Mouse (Mus musculus) frontal cortex, postnatal 14 days (tissue): ENCODE measurements around the gene Trim71.

Experiments
- DNase-seq, 2 experiments: peaks; one replicate each; pipeline ENCODE4 v3.0.0; 2022; ENCODE audit warnings: low spot score in 2 of 2

Trim71 gene

DNA sequence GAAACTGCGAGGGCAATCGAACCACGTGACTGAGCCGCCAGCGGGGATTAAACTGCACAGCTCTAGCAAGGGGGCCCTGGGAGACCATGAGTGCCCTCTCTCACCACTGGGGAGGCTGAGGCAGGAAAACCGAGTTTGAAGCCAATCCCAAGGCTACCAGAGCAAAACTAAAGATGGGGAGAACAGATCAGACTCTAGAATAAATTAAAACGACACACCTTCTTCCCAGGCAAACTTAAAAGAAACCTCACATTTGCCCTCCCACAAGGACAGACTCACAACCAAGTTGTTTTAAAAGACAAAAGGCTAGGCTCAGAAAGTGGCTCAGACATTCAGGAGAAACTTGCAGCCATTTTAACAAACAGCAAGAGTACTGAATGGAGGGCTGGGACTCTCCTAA lies 7.1 kb downstream of the Trim71 start:
- DNase-seq = no peak

DNA sequence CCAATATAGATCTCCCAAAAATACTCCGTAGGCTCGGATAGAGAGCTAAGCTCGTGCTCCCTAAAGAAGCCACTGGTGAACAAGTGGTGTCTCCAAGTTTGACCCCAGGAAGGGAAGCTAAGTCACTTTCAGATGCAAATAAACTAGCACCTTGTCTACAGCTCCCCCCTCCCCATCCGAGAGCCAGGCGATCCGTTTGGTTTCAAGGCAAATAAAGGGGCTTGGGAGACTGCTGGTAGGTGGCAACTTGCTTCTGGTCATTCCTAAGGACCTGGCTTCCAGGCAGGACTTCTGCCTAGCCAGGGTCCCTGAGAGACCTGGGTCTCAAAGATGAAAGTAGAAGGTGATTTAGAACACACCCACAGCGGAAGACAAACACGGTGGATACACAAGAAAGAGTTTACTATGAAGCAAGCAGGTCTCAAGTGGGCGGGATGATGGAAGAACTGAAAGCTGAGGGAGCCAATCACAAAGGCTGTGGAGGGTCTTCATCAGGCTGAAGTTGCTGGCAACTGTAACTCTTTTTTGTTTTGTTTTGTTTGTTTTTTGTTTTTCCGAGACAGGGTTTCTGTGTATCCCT lies 7.8 kb downstream of the Trim71 start:
- no peak for DNase-seq

DNA sequence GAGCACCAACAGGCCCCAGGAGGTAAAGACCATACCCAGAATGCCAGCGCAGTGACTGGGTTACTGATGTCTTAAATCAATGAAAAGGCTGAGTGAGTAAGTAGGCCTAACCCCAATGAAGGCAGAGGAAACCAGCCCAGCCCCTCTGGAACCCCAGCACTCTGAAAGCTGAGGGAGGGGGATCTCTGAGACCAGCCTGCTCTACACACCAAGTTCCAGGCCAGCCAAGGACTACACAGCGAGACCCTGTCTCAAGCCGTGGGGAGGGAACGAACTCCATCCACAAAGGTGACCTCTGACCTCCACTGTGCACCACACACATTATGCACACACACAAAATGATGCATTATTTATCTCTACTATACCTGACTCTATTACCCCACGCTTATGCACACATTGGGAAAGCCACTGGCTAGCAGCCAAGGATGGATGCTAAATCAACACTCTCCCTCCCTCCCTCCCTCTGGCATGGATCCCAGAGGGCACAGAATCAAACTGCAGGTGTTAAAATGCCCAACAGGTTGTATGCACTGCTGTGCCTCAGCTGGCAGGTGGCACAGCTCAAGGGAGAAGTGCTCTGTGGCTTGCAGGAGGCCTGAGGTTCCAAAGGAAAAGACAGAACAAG lies 9.7 kb downstream of the Trim71 start:
- DNase-seq = no peak

DNA sequence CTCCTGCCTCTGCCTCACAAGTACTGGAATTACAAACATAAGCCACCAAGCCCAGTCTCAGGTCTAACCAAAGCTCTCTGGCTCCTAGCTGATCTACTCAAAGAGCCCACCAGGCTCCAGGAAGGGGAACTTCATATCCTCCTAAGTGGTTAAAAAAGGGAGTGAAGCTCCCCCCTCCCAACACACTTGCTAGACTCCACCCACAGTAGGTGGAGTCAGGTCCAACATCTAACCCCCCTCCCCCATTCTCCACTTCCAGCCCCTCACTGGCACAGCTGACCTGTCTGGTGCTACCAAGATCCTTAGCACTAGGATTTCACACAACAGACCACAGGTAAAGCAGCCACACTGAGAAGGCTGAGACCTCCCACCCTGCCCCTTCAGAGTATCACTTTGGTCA lies 10.3 kb downstream of the Trim71 start:
- DNase-seq = no peak

DNA sequence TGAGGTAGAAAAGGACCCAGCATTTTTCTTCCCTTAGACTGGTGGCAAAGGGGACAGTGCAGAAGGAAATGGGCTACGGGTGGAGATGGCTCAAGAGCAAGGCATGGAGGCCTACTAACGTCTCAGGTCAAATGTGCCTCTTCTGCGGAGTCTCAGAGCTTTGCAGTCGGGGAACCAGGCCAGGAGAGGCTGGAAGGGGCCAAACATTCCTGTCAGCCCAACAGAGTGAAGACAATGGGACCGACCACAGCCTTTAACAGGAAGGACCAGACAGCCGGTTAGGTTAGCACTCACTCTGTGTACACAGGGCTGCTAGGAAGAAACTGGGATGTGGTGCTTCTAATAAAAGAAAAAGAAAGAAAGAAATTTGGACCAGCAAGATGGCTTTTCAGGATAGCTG lies 14.1 kb downstream of the Trim71 start:
- no peak for DNase-seq

DNA sequence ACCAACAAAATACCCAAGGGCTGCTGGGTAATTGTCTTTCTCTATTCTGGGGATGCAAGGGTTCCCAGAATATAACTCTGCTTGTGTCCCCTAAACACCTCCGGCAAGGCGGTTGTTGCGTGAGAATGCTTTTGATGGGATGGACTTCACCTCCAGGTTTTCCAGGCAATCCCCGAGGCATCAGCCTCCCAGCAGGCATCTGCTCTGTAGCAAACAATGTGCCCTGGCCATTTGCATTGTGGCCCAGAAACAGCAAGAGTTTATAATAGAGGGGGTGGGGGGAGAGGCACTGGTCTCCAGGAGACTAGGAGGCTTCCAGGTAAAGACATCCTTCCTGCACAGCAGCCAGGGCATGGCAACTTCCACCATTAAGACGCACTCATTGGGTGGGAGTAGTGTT lies 15.1 kb downstream of the Trim71 start:
- DNase-seq = no peak

DNA sequence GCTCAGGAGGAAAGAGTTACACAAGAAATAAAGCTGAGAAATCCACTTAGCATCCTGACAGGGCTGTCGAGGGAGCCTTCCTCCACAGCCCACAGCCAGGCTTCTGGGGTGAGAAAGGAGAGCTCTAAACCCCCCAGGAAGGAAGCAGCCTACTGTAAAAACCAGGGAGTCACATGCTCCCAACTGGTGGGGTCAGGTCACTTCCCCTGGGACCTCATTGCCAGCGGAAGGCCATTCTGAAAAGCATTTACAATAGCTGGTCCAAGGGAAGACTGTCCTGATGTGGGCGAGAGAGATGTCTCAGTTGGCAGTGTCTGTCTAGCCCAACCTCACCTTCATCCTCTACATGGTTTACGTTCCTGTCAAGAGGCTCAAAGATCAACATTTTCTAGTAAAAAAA lies 15.7 kb downstream of the Trim71 start:
- DNase-seq = no peak

DNA sequence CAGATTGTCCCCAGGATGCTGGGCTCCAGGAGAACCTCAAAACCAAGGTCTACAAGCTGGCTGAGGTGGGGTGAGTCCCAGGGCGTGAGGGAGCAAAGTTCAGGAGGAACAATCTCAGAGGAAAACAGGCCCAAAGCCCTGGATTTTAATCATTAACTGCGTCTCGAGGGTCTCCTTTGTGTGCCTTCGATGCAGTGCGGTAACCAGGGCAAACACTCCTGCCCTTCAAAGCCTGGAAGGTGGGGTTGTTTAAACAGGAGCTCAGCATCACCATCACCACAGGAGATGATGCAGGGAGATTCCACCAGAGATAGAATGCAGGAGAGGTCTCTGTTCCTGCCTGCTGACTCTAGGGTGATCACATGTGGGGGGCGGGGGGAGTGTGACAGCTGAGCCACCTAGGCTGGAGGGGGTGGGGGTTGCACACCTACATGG lies 16.5 kb downstream of the Trim71 start:
- DNase-seq = no peak

DNA sequence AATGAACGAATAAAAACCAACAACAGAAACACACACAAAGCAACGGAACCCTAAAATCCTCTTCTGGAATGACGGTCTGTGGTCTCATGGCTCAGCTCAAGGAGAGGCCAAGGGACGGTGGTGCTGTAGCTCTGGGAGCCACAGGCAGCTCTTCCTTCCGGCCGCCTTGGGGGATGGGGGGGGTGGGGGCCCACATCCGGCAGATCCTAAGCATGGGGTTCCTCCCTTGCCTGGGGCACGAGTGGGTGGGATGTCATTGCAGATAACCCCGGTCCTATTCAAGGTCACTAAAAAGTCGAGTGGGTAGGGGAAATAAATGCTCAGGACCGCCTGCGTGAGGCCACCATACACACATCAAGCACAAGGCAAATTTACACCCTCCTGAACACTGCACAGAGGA lies 17.4 kb downstream of the Trim71 start:
- no peak for DNase-seq

DNA sequence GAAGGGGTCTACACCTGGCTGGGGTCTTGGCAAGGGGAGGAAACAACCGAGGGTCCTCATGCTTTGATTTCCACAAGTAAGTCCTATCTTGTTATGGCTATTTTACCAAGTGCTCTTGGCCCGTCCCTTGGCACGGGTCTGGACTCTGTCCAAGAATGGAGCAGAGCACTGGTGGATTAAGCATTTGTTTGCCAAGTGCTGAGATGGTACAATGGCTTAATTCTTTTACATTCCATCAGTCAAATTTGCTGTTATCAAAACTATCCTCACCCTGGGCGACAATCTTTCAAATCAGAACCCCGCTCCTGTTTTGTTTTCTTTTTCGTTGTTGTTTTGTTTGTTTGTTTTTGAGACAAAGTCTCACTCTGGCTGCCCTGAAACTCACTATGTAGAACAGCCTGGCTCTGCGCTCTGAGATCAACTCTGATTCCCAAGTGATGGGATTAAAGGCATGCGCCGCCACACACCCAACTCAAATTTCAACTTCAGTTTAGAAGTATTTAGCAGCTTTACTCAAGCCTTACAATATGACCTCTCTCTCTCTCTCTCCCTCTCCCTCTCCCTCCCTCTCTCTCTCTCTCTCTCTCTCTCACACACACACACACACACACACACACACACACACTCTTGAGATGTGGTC lies 19.3 kb downstream of the Trim71 start:
- DNase-seq = no peak

DNA sequence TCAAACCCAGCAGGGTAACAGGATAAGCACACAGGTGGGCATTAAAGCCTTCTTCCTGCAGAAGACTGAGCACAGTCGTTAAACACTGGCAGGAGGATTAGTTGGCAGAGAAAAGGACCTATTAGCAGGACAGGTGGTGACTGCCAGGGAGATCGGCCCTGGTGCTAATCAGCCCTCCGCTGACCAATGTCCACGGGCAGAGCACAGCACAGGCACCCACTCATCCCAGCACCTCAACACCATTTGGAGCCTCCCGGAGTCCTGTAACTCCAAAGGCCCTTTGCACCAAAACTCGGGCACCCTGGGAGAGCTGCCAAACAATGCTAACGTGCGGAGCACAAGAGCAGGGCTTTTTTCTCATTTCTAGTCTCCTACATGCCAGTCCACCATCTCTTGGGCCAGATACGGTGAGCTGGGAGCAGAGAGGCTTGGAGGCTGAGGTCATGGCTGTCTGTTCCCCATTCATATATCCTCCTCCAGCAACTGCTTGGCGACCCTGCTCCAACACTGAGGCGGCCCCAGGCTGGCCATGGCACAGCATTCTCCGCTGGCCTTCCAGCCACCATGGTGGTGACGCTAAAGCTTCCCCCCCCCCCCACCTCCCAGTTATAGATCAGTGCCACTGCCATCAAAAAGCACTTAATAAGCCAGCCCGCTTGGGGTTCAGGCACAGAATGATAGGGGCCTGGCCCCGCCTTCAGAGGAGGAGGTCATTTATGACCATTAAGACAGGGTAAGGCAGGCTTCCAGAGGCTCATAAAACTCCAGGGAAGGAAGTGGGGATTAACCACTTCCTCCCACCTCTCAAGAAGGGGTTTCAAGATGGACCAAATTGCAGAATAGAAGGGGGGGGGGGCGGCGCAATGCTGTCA lies 20.1 kb downstream of the Trim71 start:
- DNase-seq = no peak

DNA sequence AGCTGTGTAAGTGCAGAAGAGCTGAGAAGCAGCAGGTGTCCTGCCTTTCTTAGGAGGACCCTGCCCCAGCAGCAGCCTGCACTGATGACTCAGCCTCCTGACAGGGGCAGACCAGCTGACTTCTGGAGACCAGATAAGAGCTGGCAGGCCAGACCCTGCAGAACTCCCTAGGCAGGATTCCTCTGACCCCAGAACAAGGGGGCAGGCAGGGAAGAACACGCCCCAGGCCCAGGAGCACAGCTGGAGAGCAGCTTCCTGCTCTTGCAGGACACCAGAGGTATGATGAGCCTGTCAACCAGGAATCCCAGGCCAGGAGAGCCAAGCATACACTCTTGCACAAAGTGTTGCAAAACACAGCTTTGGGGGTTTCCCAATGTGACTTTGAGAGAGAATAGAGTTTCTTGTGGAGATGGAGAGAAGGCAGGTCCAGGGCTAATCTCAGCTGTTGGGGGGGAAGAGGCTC lies 22.9 kb downstream of the Trim71 start:
- no peak for DNase-seq

DNA sequence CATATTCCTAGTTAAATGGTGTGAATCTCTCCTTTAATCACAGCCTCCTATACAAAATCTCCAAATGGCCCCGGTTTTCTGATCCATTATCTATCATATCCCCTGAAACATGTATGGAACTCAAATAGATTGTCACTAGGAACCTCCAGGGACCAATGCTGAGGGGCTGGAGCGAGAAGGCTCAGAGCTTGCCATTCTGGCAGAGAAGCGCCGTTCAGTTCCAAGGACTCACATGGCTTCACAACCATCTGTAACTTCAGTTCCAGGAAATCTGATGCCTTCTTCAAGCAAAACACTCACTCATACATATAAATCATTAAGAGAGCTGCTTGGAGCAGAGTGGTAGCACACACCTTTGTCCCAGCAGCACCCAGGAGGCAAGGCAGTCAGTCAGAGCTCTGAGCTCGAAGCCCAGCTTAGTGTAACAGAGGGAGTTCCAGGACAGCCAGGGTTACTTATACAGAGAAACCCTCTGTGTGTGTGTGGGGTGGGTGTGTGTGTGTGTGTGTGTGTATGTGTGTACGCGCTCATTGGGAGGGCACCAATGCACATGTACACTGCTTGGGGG lies 25.1 kb downstream of the Trim71 start:
- DNase-seq = no peak

DNA sequence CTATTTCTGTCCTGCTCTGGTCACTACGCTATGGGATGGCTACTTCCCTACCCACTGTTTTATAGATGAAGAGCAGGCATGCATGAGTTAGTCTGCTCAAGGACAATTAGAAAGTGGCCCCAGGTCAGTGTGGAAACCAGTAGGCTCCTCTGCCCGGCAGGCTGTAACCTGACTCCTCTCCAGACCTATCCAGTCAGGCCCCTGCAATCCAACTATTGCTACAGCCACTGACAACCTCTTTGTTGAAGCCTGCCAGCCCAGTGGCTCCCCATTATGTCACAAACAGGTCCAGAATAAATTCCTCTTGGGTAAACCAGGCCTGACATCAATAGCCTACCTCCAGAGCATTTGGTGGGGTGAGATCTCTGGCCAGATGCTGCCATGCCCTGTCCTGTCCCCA lies 27.5 kb downstream of the Trim71 start:
- no peak for DNase-seq

DNA sequence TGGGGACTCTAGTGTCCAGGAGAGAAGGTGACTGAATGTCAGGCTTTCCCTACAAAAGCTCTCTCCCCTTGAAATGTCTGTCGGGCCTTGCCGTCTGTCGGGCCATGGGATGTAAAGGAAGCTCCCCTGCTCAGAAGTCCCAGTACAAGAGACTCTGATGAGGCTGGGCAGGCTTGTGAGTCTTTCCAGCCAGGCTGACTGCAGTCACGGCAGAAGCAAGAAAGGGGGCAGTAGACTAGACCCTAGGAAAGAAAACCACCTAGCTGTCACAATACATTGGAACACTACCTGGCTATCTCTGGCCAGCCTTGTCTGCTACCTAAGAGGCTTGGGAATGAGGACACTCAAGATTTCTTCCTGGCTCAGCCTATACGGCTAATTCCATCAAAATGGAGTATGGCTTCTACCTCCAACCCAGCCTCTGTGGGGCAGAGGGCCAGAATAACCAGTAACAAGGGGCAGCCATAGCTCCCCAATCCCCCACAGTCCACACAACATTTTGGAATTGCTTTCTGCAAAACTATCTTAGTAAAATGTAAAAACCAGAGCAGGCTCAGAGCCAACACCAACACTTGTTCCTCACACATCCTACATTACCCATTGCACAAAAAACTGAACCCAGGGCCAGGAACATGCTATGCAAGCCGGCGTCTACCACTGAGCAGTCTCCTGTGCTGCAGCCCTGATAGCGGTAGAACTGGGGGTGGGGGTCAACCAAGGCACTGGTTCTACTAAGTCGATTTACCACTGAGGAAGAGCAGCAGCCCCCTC lies 29.2 kb downstream of the Trim71 start:
- DNase-seq = no peak

DNA sequence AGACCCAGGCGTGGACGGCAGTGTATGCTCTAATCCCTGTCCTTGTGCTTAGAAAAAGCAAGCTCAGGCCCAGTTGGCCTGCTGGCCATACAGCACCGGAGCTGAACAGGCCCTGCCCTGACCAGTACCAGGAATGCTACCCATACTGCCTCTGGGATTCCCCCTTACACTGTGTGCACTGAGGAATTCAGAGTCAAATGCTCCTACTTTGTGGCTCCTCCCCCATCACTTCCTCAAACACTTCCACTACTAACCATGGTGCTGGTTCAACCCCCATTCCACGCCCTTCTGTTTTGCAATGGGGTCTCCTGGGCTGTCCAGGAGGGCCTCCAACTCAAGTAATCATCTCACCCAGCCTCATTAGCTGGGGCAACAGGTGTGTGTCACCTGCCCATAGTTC lies 30.3 kb downstream of the Trim71 start:
- DNase-seq = no peak

DNA sequence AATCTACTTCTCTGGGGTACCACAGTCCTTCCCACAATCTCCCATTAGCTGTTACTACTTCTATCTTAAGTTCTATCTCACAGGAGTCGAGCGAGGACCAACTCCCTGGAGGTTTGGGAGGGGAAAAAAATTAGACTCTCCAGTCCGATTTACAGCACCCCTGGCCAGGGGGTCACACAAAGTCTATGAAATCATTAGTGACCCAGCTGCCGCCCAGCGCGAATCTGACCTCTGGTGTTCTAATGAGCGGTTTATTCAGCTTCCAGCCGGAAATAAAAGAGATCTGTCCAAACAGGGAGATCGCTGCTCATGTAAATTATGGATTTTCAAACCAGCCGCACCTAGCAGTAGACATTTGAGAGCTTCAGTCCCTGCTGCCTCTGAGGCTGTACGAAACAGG lies 32.9 kb downstream of the Trim71 start:
- no peak for DNase-seq

DNA sequence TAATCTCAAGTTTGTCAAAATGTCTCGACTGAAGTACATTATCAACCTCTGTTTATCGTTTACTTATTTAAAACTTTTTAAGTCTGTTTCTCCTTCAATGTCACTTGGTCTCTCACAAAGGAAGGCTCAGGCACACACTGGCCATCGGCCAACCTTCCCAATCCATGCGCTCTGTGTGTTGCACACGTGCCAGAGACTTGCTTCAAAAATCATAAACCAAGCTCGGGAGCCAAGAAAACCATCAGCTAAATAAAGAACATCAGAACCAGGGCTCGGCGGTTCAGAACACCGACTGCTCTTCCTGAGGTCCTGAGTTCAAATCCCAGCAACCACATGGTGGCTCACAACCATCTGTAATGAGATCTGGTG lies 35.5 kb downstream of the Trim71 start:
- no peak for DNase-seq

DNA sequence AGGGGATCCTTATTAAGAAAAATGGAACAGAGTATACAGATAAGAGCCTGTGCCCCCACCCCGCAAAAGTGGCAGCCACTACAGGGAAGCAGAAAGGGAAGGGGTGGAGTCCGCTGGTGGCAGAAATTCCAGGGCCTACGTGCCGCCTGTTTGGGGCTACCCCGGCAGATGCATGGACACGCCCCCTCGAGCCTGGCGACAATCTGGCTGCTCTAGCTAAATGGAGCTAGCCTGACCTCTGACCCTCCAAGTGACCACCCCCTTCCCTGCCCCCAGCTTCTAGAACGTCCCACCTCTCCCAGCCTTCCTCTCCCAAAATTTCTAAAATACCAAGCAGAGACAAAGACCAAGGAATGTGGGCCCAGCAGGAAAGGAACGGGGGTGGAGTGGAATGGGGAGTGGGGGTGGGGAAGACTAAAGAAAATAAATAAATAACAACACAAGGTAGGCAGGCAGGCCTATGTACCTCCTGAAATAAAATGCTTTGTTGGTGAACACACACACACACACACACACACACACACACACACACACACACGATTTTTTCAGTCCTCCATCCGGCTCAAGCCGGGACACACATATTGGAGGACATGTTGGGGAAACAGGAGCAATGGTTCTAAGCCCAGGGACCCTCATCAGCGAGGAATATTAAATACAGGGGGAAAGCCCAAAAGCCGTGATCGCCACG lies 36.0 kb downstream of the Trim71 start:
- DNase-seq = no peak

DNA sequence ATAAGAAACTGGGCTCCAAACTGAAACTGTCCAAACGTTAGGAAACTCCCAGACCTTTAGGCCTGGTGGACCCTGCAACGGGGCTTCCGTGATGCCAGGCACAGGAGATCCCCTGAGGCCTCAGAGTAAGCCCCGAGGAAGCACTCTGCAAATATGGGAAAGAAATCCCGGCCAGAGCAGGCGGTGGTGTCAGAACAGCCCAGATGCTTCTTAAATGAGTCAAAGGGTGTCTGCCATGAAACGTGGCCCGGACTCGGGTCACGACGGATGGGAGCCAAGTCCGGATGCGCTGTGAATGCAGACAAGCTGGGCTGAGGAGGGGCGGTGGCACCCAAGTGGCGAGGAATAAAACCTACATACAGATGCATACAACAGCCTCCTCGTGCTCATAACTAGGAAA lies 37.1 kb downstream of the Trim71 start:
- DNase-seq = no peak

DNA sequence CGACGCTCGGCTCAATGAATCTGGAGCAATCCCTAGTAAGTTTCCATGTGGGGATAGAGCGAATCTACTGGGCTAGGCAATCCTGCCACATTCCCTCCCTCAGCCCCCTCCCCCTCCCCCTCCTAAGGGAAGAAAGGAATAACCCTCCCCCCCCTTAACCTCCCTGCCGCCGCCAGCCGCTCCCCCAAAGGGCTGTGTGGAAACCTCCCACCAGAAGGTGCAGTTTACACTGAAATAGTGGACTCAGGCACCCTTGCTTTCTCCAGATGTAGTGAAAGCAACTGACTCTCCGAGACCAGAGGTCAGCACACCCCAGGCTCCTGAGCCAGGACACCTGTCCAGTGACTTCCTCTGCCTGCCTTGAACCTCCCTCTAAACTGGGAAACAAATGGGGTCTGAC lies 37.6 kb downstream of the Trim71 start:
- DNase-seq = no peak
